Mouse (Mus musculus) spleen, adult 2 months (tissue): ENCODE measurements around the gene Syngr1. TPM values are rescaled to one million over a fixed set of nuclear protein-coding genes. Genes with fewer than 3 reads are reported as not detected.

ENCODE experiments used
- DNase-seq, 2 experiments: peaks; one replicate each; pipeline versions ENCODE4 v3.0.0 to v3.0.0-alpha.2; 2012 to 2021; ENCODE audit warnings: low spot score in 2 of 2, low read depth in 1 of 2
- H3K27ac ChIP-seq: fragments of 200-500 bp; 2 replicates; pipeline ENCODE4 v1.5.1; 2012; ENCODE audit warnings: low read length, inconsistent platforms; ENCODE audit not compliant: insufficient read depth
- H3K27me3 ChIP-seq: fragments of 200-500 bp; 2 replicates; pipeline ENCODE4 v1.6.1; 2012; ENCODE audit warnings: mild to moderate bottlenecking, moderate library complexity, low read length, inconsistent platforms; ENCODE audit not compliant: control insufficient read depth, insufficient read depth
- H3K36me3 ChIP-seq: fragments of 200-500 bp; 2 replicates; pipeline ENCODE4 v1.6.1; 2012; ENCODE audit warnings: mild to moderate bottlenecking, low read length, inconsistent platforms; ENCODE audit not compliant: control insufficient read depth, insufficient read depth
- H3K4me1 ChIP-seq: fragments of 200-500 bp; 2 replicates; pipeline ENCODE4 v1.6.1; 2011; ENCODE audit warnings: inconsistent platforms; ENCODE audit not compliant: control insufficient read depth, insufficient read depth, insufficient read length
- H3K4me3 ChIP-seq: fragments of 200-500 bp; 2 replicates; pipeline ENCODE4 v1.5.1; 2011; ENCODE audit warnings: mild to moderate bottlenecking, inconsistent platforms; ENCODE audit not compliant: insufficient read depth, insufficient read length; ENCODE audit errors: extremely low read depth
- CTCF ChIP-seq: fragments of 200-500 bp; IDR thresholded peaks from 2 replicates; pipeline ENCODE4 v1.5.1; 2011; ENCODE audit warnings: mild to moderate bottlenecking, inconsistent platforms; ENCODE audit not compliant: insufficient read depth, insufficient read length, insufficient replicate concordance; ENCODE audit errors: extremely low read depth
- POLR2A ChIP-seq: fragments of 200-500 bp; IDR thresholded peaks from 2 replicates; pipeline ENCODE4 v1.6.1; 2011; ENCODE audit warnings: low read depth, low read length, inconsistent platforms
- WGBS: fragments of 180-500 bp; shearing (Covaris S2); methylation state at CpG from one replicate; pipeline ENCODE4 v1.1.7; 2018; 5-methylcytosine and 5-hydroxymethylcytosine counted together
- polyA plus RNA-seq: library from polyadenylated mRNA; depleted of rRNA; stranded (reverse); fragments of >200 nt; gene quantifications from 2 replicates; pipeline ENCODE4 v1.2.3, GENCODE M21; 2012

Gene Syngr1
- polyA plus RNA-seq, 1 experiment, result 9.9 TPM

DNA sequence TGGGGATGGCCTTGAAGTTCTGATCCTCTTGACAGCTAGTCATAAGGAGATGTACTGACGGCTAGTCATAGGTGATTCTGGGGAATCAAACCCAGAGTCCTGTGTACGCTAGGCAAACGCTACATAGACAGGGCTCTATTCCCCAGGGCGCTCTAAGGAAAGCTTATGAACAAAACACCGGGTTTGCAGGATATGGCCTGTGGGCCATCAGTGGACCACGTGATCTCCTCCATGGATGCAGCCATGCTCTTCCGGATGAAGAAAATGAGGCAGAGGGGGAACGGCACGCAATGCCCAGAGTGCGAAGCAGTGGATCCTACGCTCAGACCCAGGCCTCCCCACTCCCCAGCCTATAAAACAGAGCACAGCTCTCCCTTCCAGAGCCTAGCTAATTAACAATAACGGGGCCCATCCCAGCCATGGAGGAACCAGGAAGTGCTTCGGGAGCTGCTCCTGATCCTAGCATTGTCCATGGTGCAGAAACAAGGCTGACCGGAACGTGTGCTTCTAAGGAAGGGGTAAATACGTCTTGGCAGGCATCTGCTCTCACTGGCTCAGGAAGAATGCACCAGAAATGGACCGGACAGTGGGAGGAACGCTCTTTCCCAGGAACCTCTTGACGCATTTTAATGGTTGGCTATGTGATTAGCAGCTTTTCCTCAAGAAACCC is 39.9 kb upstream of the Syngr1 start:
- Histone ChIP-seq H3K27me3 (no peaks in the 10 kb centered on the region), H3K4me1 (no peaks in the 10 kb centered on the region; the same call in 1 of the 2 replicates), H3K36me3 (no peaks in the 10 kb centered on the region), H3K4me3 (no peak overlapping the region), H3K27ac (no peak overlapping the region)
- TF ChIP-seq POLR2A (no peak), CTCF (no peak)
- WGBS, result 73% methylated on average over 19 of the region's 19 CpGs
- no peak for DNase-seq

DNA sequence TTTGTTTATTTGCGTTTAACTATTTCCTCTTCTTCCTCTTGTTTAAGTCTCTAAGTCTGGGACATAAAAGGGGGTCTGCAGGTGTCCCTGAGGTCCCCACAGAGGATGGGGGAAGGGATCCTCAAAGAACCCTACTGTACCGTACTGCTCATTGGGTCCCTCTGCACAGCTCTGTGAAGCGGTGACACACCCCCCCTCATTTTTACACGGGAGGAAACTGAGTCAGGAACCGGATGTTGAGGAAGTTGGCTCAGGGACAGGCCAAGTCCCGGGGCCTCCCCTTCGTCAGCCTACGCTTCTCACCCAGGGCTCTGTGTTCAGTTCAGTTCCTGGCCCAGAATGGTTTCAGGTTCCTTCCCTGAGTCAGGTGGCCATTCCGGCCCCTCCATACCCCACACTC is 39.4 kb upstream of the Syngr1 start:
- Histone ChIP-seq H3K27me3 (no peaks in the 10 kb centered on the region), H3K27ac (no peak overlapping the region), H3K4me1 (no peaks in the 10 kb centered on the region; the same call in 1 of the 2 replicates), H3K4me3 (no peak overlapping the region), H3K36me3 (no peaks in the 10 kb centered on the region)
- DNase-seq, result no peak
- WGBS, result 23% methylated on average over 9 of the region's 9 CpGs
- TF ChIP-seq POLR2A, result no peak
- TF ChIP-seq CTCF, result no peak

DNA sequence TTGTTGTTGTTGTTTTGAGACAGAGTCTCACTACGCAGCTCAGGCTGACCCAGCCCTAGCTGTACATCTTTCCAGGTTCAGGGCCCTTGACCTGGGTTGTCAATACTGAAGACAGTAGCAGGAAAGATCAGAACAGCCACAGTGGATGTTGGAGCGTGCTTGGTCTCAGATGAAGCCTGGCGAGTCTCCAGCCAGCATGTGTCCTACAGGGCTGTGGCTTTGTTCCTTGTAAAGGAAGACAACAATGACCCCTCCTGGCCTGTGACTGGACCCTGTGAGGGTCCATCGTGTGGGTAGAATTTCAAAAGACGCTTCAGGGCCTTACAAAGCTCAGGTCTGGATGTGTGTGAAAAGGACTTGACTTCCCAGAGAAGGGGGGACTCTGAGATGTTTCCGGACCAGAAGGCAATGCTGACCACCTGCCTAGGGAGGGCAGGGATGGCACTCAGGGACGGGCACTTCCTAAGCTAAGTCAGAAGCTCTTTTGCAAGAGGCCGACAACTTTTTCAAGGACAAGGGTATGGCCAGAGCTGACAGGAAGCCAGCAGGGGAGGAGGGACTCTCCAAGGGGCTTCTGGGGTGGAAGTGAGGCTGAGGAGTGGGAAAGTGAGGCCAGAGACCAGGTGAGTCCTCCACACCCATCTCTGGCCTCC is 37.6 kb upstream of the Syngr1 start:
- Histone ChIP-seq H3K36me3 (no peaks in the 10 kb centered on the region), H3K4me3 (no peak overlapping the region), H3K27me3 (no peaks in the 10 kb centered on the region), H3K27ac (no peak overlapping the region), H3K4me1 (no peaks in the 10 kb centered on the region; the same call in 1 of the 2 replicates)
- TF ChIP-seq CTCF (no peak), POLR2A (no peak)
- 84% methylated on average over 8 of the region's 8 CpGs for WGBS
- DNase-seq, result no peak

DNA sequence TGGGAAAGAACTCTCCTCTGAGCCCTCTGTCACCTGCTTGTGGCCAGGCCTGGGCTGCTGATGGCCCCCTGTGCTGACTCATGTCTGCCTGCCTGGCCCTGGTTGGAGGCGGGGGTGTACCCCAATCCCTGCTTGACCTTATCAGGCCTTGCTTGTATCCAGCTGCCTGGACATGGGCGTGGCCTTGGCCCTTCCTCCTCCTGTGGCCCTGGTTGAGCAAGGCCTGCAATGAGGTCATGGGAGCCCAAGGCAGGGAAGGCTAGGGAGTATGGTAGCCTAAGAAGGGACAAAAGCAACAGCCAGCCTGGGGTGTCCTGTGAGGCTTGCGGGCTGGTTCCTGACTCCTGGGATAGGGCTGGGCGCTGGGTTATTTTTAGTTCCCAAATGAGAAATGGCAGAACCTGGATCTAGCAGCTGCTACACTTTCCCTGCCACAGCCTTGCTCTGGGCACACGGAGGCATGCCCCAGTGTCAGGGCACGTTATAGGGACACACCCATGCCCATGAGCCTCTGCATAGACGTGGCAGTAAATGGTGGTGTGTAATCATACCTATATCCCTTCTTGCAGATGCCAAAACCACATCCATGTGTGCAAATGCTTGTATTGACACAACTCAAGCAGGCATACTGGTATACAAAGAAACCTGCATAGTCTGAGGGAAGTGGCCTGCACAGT is 37.0 kb upstream of the Syngr1 start:
- 80% methylated on average over 7 of the region's 7 CpGs for WGBS
- no peak overlapping the region for H3K4me3 ChIP-seq
- no peaks in the 10 kb centered on the region; the same call in 1 of the 2 replicates for H3K4me1 ChIP-seq
- TF ChIP-seq CTCF, result no peak
- TF ChIP-seq POLR2A, result no peak
- H3K27ac ChIP-seq, result no peak overlapping the region
- no peak for DNase-seq
- H3K36me3 ChIP-seq, result no peaks in the 10 kb centered on the region
- H3K27me3 ChIP-seq, result no peaks in the 10 kb centered on the region

DNA sequence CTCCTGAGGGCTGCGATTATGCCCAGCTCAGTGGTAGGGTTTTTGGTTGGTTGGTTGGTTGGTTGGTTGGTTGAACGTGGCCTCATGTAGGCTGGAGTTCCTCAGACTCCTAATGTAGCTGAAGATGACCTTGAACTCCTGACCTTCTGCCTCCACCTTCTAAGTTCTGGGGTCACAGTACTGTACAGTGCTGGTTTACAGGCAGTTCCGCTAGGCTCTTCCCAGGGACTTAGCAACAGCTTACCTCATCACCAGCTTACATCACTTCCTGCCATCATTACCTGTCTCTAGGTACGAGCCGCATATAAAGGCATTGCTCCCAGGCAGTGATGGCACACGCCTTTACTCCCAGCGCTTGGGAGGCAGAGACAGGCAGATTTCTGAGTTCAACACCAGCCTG is 33.0 kb upstream of the Syngr1 start:
- DNase-seq, result no peak
- no peaks in the 10 kb centered on the region for H3K27me3 ChIP-seq
- WGBS, result 89% methylated on average over 7 of the region's 7 CpGs

DNA sequence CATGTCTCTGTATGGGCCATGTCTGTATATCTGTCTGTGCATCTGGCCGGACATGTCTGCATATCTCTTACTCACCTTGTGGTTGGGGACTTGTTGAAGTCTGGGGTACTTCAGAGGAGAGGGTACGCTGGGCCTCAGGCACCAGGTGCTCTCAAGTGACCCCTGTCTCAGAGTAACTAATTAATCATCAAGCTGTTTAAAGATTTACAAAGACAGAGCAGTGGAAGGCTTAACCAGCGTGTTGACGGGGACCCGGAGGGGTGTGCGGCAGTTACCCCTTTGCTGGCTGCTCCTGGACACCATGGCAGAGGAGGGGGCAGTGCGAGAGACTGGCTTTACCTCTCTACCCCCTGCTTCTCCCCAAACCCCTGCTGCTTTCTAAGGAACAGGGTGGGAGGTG is 31.5 kb upstream of the Syngr1 start:
- 93% methylated on average over 7 of the region's 7 CpGs for WGBS
- H3K4me1 ChIP-seq, result no peaks in the 10 kb centered on the region
- H3K27me3 ChIP-seq, result no peaks in the 10 kb centered on the region
- no peaks in the 10 kb centered on the region for H3K36me3 ChIP-seq
- TF ChIP-seq POLR2A (no peak), CTCF (no peak)
- H3K4me3 ChIP-seq, result no peak overlapping the region
- DNase-seq, result no peak
- H3K27ac ChIP-seq, result no peak overlapping the region

More for the DNA sequence above, 33.0 kb upstream of the Syngr1 start:
- TF ChIP-seq POLR2A (no peak), CTCF (no peak)
- no peak overlapping the region for H3K27ac ChIP-seq
- H3K4me3 ChIP-seq, result no peak overlapping the region
- no peaks in the 10 kb centered on the region for H3K36me3 ChIP-seq
- H3K4me1 ChIP-seq, result no peaks in the 10 kb centered on the region
